Mouse (Mus musculus) small intestine, adult 2 months (tissue): ENCODE results near the gene Pomgnt1.

Experiments used
- CTCF ChIP-seq: fragments of 200-500 bp; IDR thresholded peaks from 2 replicates; pipeline ENCODE4 v1.5.1; 2012; ENCODE audit warnings: low read depth, mild to moderate bottlenecking, control low read depth, inconsistent platforms, low read length, moderate library complexity, mixed read lengths; ENCODE audit not compliant: insufficient replicate concordance, insufficient read length; ENCODE audit errors: extremely low read depth
- POLR2A ChIP-seq: fragments of 200-500 bp; IDR thresholded peaks from 2 replicates; pipeline ENCODE4 v1.6.1; 2012; ENCODE audit warnings: low read depth, mild to moderate bottlenecking, control low read depth, inconsistent platforms, low read length, moderate library complexity

GRCm38 (mm10) chr4:116143891-116144717 lies 20.5 kb downstream of the Pomgnt1 start:
- TF ChIP-seq CTCF (no peak), POLR2A (no peak)
